Mouse (Mus musculus): ENCODE measurements around the gene Magohb.

DNA sequence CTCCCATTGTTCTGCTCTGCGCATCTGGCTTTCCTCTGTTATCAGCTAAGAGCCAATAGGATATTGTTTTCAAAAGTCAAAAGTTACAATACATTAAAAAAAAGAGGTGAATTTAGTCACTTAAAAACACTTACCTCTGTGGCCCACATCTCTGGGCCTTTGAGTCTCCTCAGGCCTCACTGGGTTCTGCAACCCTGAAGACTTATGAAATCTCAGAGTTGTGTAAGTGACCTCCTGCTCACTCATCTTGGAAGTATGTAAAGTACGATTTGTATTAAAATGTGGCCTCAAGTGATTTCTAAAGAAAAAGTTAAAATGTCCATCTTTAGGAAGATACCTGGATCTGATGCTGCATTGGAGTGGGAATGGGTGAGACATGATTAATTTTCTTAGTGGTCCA is 48.0 kb downstream of the Magohb start:
- TF ChIP-seq CTCF (IDR thresholded peaks at IDR 0.05; ENCODE audit: borderline replicate concordance, insufficient read depth, low read length) (no peak), POLR2A (IDR thresholded peaks at IDR 0.05; ENCODE audit: low read depth, low read length) (no peak)
